Mouse (Mus musculus): ENCODE results near the gene Nup85. TPM values are rescaled to one million over a fixed set of nuclear protein-coding genes. Genes with fewer than 3 reads are reported as not detected.
A peak's percentile ranks its signal among the peaks of the same experiment; 100 is the strongest.

The Nup85 gene
- polyA plus RNA-seq, 1 experiment: 41.8 TPM

GRCm38 (mm10) chr11:115628465-115629101 lies 64.3 kb downstream of the Nup85 start:
- no peak for TF ChIP-seq CTCF (IDR thresholded peaks at IDR 0.05; ENCODE audit: insufficient read depth, low read length)
- DNase-seq: no peak
- no peak overlapping the region for H3K4me3 ChIP-seq (replicated peaks; ENCODE audit: extremely low read depth, low read depth, low read length)
- WGBS: 44% methylated on average over 13 of the region's 13 CpGs
- H3K4me1 ChIP-seq (ENCODE audit: control insufficient read depth, insufficient read depth, low read length): 0 out of 2 replicates have a peak, but pooled peaks cover 2% of the 10 kb centered on the region

GRCm38 (mm10) chr11:115629734-115630531 lies 65.7 kb downstream of the Nup85 start:
- Histone ChIP-seq H3K4me3 (replicated peaks; ENCODE audit: extremely low read depth, low read depth, low read length) (no peak overlapping the region), H3K4me1 (ENCODE audit: control insufficient read depth, insufficient read depth, low read length) (0 out of 2 replicates have a peak, but pooled peaks cover 2% of the 10 kb centered on the region)
- TF ChIP-seq POLR2A (IDR thresholded peaks at IDR 0.05; ENCODE audit: borderline replicate concordance, extremely low read depth, low read depth, low read length): no peak
- no peak for TF ChIP-seq CTCF (IDR thresholded peaks at IDR 0.05; ENCODE audit: insufficient read depth, low read length)
- no peak for DNase-seq
- WGBS: 82% methylated on average over 13 of the region's 13 CpGs

GRCm38 (mm10) chr11:115630532-115631504 lies 66.6 kb downstream of the Nup85 start:
- Histone ChIP-seq H3K4me1 (ENCODE audit: control insufficient read depth, insufficient read depth, low read length) (0 out of 2 replicates have a peak, but pooled peaks cover 2% of the 10 kb centered on the region), H3K4me3 (replicated peaks; ENCODE audit: extremely low read depth, low read depth, low read length) (peak overlapping the region; percentile 15)
- WGBS: 35% methylated on average over 16 of the region's 16 CpGs
- DNase-seq: peak; percentile 56
- TF ChIP-seq POLR2A (IDR thresholded peaks at IDR 0.05; ENCODE audit: borderline replicate concordance, extremely low read depth, low read depth, low read length) (no peak), CTCF (IDR thresholded peaks at IDR 0.05; ENCODE audit: insufficient read depth, low read length) (no peak)

- no peak overlapping the region for H3K4me3 ChIP-seq (replicated peaks; ENCODE audit: extremely low read depth, low read depth, low read length)
- 25% methylated on average over 3 of the region's 3 CpGs for WGBS
- H3K4me1 ChIP-seq (ENCODE audit: control insufficient read depth, insufficient read depth, low read length): 0 out of 2 replicates have a peak, but pooled peaks cover 2% of the 10 kb centered on the region
- TF ChIP-seq CTCF (IDR thresholded peaks at IDR 0.05; ENCODE audit: insufficient read depth, low read length): peak; percentile 64
- no peak for TF ChIP-seq POLR2A (IDR thresholded peaks at IDR 0.05; ENCODE audit: borderline replicate concordance, extremely low read depth, low read depth, low read length)
- DNase-seq: peak; percentile 49
These were observed 67.3 kb downstream of the Nup85 start for GRCm38 (mm10) chr11:115631505-115631890.

GRCm38 (mm10) chr11:115632247-115632646 lies 68.0 kb downstream of the Nup85 start:
- DNase-seq: no peak
- TF ChIP-seq CTCF (IDR thresholded peaks at IDR 0.05; ENCODE audit: insufficient read depth, low read length) (no peak), POLR2A (IDR thresholded peaks at IDR 0.05; ENCODE audit: borderline replicate concordance, extremely low read depth, low read depth, low read length) (no peak)
- 0 out of 2 replicates have a peak, but pooled peaks cover 2% of the 10 kb centered on the region for H3K4me1 ChIP-seq (ENCODE audit: control insufficient read depth, insufficient read depth, low read length)
- WGBS: 66% methylated on average over 7 of the region's 7 CpGs
- no peak overlapping the region for H3K4me3 ChIP-seq (replicated peaks; ENCODE audit: extremely low read depth, low read depth, low read length)

- TF ChIP-seq CTCF (IDR thresholded peaks at IDR 0.05; ENCODE audit: insufficient read depth, low read length) (no peak), POLR2A (IDR thresholded peaks at IDR 0.05; ENCODE audit: borderline replicate concordance, extremely low read depth, low read depth, low read length) (no peak)
- Histone ChIP-seq H3K4me1 (ENCODE audit: control insufficient read depth, insufficient read depth, low read length) (no peaks in the 10 kb centered on the region), H3K4me3 (replicated peaks; ENCODE audit: extremely low read depth, low read depth, low read length) (no peak overlapping the region)
- WGBS: 75% methylated on average over 10 of the region's 10 CpGs
- DNase-seq: no peak
These were observed 68.6 kb downstream of the Nup85 start for GRCm38 (mm10) chr11:115632862-115633261.

Other genes with a start within 250 kb of the Nup85 start
- gene Ush1g, start 242.4 kb upstream of the Nup85 start, polyA plus RNA-seq (2012; rRNA removed): 0.11 and 0.17 TPM in 2 replicates
- gene Otop3, start 229.7 kb upstream of the Nup85 start, polyA plus RNA-seq (2012; rRNA removed): 0.05 and 7.8 TPM in 2 replicates
- 43.3 and 45.0 TPM in 2 replicates for gene Hid1, start 196.7 kb upstream of the Nup85 start, polyA plus RNA-seq (2012; rRNA removed)
- gene Cdr2l, start 182.5 kb upstream of the Nup85 start, polyA plus RNA-seq (2012; rRNA removed): 29.1 and 33.8 TPM in 2 replicates
- 52.3 and 80.8 TPM in 2 replicates for gene Mrpl58, start 160.7 kb upstream of the Nup85 start, polyA plus RNA-seq (2012; rRNA removed)
- gene Atp5h, start 144.5 kb upstream of the Nup85 start, polyA plus RNA-seq (2012; rRNA removed): 52.4 and 108 TPM in 2 replicates
- 33.3 and 36.6 TPM in 2 replicates for gene Kctd2, start 144.3 kb upstream of the Nup85 start, polyA plus RNA-seq (2012; rRNA removed)
- gene Trim80, start 123.9 kb upstream of the Nup85 start, polyA plus RNA-seq (2012; rRNA removed): 0.07 and 0.13 TPM in 2 replicates
- 0.80 and 0.95 TPM in 2 replicates for gene Slc16a5, start 102.0 kb upstream of the Nup85 start, polyA plus RNA-seq (2012; rRNA removed)
- gene Armc7, start 88.8 kb upstream of the Nup85 start, polyA plus RNA-seq (2012; rRNA removed): 11.6 and 12.0 TPM in 2 replicates
- 47.1 and 54.9 TPM in 2 replicates for gene Nt5c, start 72.6 kb upstream of the Nup85 start, polyA plus RNA-seq (2012; rRNA removed)
- gene Jpt1, start 50.0 kb upstream of the Nup85 start, polyA plus RNA-seq (2012; rRNA removed): 114 and 147 TPM in 2 replicates
- gene Sumo2, start 28.2 kb upstream of the Nup85 start, polyA plus RNA-seq (2012; rRNA removed): 43.5 and 67.9 TPM in 2 replicates
- 13.0 and 15.8 TPM in 2 replicates for gene Mrps7, start 39.5 kb downstream of the Nup85 start, polyA plus RNA-seq (2012; rRNA removed)
- gene Gga3, start 39.6 kb downstream of the Nup85 start, polyA plus RNA-seq (2012; rRNA removed): 28.9 and 40.4 TPM in 2 replicates
- gene Mif4gd, start 48.5 kb downstream of the Nup85 start, polyA plus RNA-seq (2012; rRNA removed): 82.0 and 108 TPM in 2 replicates
- 38.4 and 45.9 TPM in 2 replicates for gene Slc25a19, start 63.9 kb downstream of the Nup85 start, polyA plus RNA-seq (2012; rRNA removed)
- gene Grb2, start 144.2 kb downstream of the Nup85 start, polyA plus RNA-seq (2012; rRNA removed): 38.3 and 46.6 TPM in 2 replicates
- gene Tmem94, start 201.0 kb downstream of the Nup85 start, polyA plus RNA-seq (2012; rRNA removed): 100.0 and 107 TPM in 2 replicates
- 105 and 144 TPM in 2 replicates for gene Caskin2, start 249.2 kb downstream of the Nup85 start, polyA plus RNA-seq (2012; rRNA removed)